Mouse (Mus musculus) heart, postnatal 0 days (tissue): ENCODE measurements at regions not wholly inside any gene's neighbourhood (a gene's known extent, or its start where the extent isn't known, plus 50 kb on each side); places are given as distances from the start of the nearest gene placed in this dataset.
A peak's percentile ranks its signal among the peaks of the same experiment; 100 is the strongest.

Source experiments
- CTCF ChIP-seq: IDR thresholded peaks from 2 replicates; pipeline ENCODE4 v1.5.1; 2016; ENCODE audit warnings: antibody characterized with exemption, control low read depth, low read depth
- EP300 ChIP-seq: IDR thresholded peaks from 2 replicates; pipeline ENCODE4 v1.6.1; 2016; ENCODE audit warnings: antibody characterized with exemption, low read depth

- no peak for TF ChIP-seq CTCF
- 0 out of 2 replicates have a peak, but pooled peaks have one; percentile 19 for TF ChIP-seq EP300
Measured at GRCm38 (mm10) chr1:52354041-52354582, 121.1 kb upstream of the Gls start.
